Mouse (Mus musculus) MEL (cell line): ENCODE results near the gene Sh2b3. TPM values are rescaled to one million over a fixed set of nuclear protein-coding genes. Genes with fewer than 3 reads are reported as not detected.

ENCODE experiments used
- DNase-seq: peaks from one replicate; pipeline ENCODE4 v3.0.0; 2011; ENCODE audit warnings: low read depth, low spot score
- H3K27ac ChIP-seq: 2 replicates; pipeline ENCODE4 v1.5.1; 2012; ENCODE audit warnings: low read depth, mild to moderate bottlenecking, control low read depth, low read length, moderate library complexity; ENCODE audit not compliant: control insufficient read depth
- H3K27me3 ChIP-seq, 2 experiments: fragments of 150-350 bp in 1 of 2; sonication (generic) in 1 of 2; 2 replicates each; pipeline ENCODE4 v1.6.1; 2012; ENCODE audit warnings: low read length in 2 of 2, mild to moderate bottlenecking in 2 of 2, improper control_type of control experiment in 1 of 2, moderate library complexity in 1 of 2; ENCODE audit not compliant: insufficient read depth in 2 of 2, control insufficient read depth in 1 of 2
- H3K36me3 ChIP-seq, 2 experiments: 2 replicates each; pipeline ENCODE4 v1.6.1; 2012 to 2014; ENCODE audit warnings: low read length in 2 of 2, improper control_type of control experiment in 1 of 2, inconsistent platforms in 1 of 2, mild to moderate bottlenecking in 1 of 2; ENCODE audit not compliant: insufficient read depth in 2 of 2, control insufficient read depth in 1 of 2
- H3K4me1 ChIP-seq, 2 experiments: fragments of 150-350 bp in 1 of 2; sonication (generic) in 1 of 2; 2 replicates each; pipeline ENCODE4 v1.6.1; 2012; ENCODE audit warnings: low read length in 2 of 2, improper control_type of control experiment in 1 of 2, mild to moderate bottlenecking in 1 of 2; ENCODE audit not compliant: insufficient read depth in 2 of 2, control insufficient read depth in 1 of 2
- H3K4me3 ChIP-seq, 2 experiments: fragments of 150-350 bp in 1 of 2; sonication (generic) in 1 of 2; 2 replicates each; pipeline ENCODE4 v1.5.1; 2012; ENCODE audit warnings: low read depth in 2 of 2, low read length in 2 of 2, mild to moderate bottlenecking in 2 of 2, moderate library complexity in 2 of 2, control low read depth in 1 of 2, improper control_type of control experiment in 1 of 2; ENCODE audit not compliant: control insufficient read depth in 1 of 2, insufficient read depth in 1 of 2
- H3K79me2 ChIP-seq: 2 replicates; pipeline ENCODE4 v1.6.1; 2012; ENCODE audit warnings: mild to moderate bottlenecking, low read length, moderate library complexity; ENCODE audit not compliant: control insufficient read depth, poor library complexity, insufficient read depth
- H3K9ac ChIP-seq: 2 replicates; pipeline ENCODE4 v1.6.1; 2012; ENCODE audit warnings: low read depth, mild to moderate bottlenecking, control low read depth, low read length, moderate library complexity; ENCODE audit not compliant: control insufficient read depth, poor library complexity, severe bottlenecking
- H3K9me3 ChIP-seq: fragments of 150-350 bp; sonication (generic); replicated peaks from 2 replicates; pipeline ENCODE4 v1.6.1; 2012; ENCODE audit warnings: mild to moderate bottlenecking, low read length, improper control_type of control experiment, moderate library complexity; ENCODE audit not compliant: insufficient read depth
- E2F4 ChIP-seq: IDR thresholded peaks from 2 replicates; pipeline ENCODE4 v1.6.1; 2011; ENCODE audit warnings: low read depth, low read length, improper control_type of control experiment, borderline replicate concordance
- ELF1 ChIP-seq: IDR thresholded peaks from 2 replicates; pipeline ENCODE4 v1.6.1; 2014; ENCODE audit warnings: low read depth, mild to moderate bottlenecking, inconsistent platforms, low read length, improper control_type of control experiment, moderate library complexity
- ETS1 ChIP-seq: IDR thresholded peaks from 2 replicates; pipeline ENCODE4 v1.6.1; 2012; ENCODE audit warnings: low read depth, mild to moderate bottlenecking, inconsistent platforms, low read length, improper control_type of control experiment, moderate library complexity
- JUND ChIP-seq: IDR thresholded peaks from 2 replicates; pipeline ENCODE4 v1.6.1; 2011; ENCODE audit warnings: low read depth, mild to moderate bottlenecking, improper control_type of control experiment, low read length
- KAT2A ChIP-seq: conservative IDR thresholded peaks from 2 replicates; pipeline ENCODE4 v1.6.1; 2012; ENCODE audit warnings: low read depth, low read length, improper control_type of control experiment, inconsistent platforms
- MAX ChIP-seq: IDR thresholded peaks from 2 replicates; pipeline ENCODE4 v1.6.1; 2011; ENCODE audit warnings: low read length, improper control_type of control experiment
- MEF2A ChIP-seq: IDR thresholded peaks from 2 replicates; pipeline ENCODE4 v1.6.1; 2014; ENCODE audit warnings: low read depth, mild to moderate bottlenecking, inconsistent platforms, low read length, improper control_type of control experiment; ENCODE audit not compliant: poor library complexity, insufficient replicate concordance, severe bottlenecking; ENCODE audit errors: extremely low read depth
- MXI1 ChIP-seq: IDR thresholded peaks from 2 replicates; pipeline ENCODE4 v1.6.1; 2011; ENCODE audit warnings: mild to moderate bottlenecking, low read depth, low read length, improper control_type of control experiment
- MYB ChIP-seq: IDR thresholded peaks from 2 replicates; pipeline ENCODE4 v1.6.1; 2011; ENCODE audit warnings: mild to moderate bottlenecking, low read depth, low read length, improper control_type of control experiment
- MYC ChIP-seq: IDR thresholded peaks from 2 replicates; pipeline ENCODE4 v1.6.1; 2011; ENCODE audit warnings: low read depth, mild to moderate bottlenecking, low read length, improper control_type of control experiment, moderate library complexity
- NELFE ChIP-seq: IDR thresholded peaks from 2 replicates; pipeline ENCODE4 v1.6.1; 2011; ENCODE audit warnings: low read depth, low read length, improper control_type of control experiment
- NRF1 ChIP-seq: IDR thresholded peaks from 2 replicates; pipeline ENCODE4 v1.6.1; 2014; ENCODE audit warnings: low read depth, mild to moderate bottlenecking, inconsistent platforms, low read length, improper control_type of control experiment, moderate library complexity; ENCODE audit not compliant: poor library complexity, insufficient read depth, severe bottlenecking
- POLR2AphosphoS2 ChIP-seq: IDR thresholded peaks from 2 replicates; pipeline ENCODE4 v1.6.1; 2011; ENCODE audit warnings: low read length, improper control_type of control experiment
- SMC3 ChIP-seq: IDR thresholded peaks from 2 replicates; pipeline ENCODE4 v1.6.1; 2011; ENCODE audit warnings: low read depth, low read length, improper control_type of control experiment
- TAL1 ChIP-seq: IDR thresholded peaks from 2 replicates; pipeline ENCODE4 v1.6.1; 2012; ENCODE audit warnings: mild to moderate bottlenecking, inconsistent platforms, low read length, moderate library complexity, mixed read lengths
- USF1 ChIP-seq: IDR thresholded peaks from 2 replicates; pipeline ENCODE4 v1.6.1; 2014; ENCODE audit warnings: low read depth, mild to moderate bottlenecking, inconsistent platforms, low read length, improper control_type of control experiment, moderate library complexity
- ZC3H11A ChIP-seq: IDR thresholded peaks from 2 replicates; pipeline ENCODE4 v1.6.1; 2012; ENCODE audit warnings: low read depth, mild to moderate bottlenecking, inconsistent platforms, low read length, improper control_type of control experiment
- ZKSCAN1 ChIP-seq: IDR thresholded peaks from 2 replicates; pipeline ENCODE4 v1.6.1; 2012; ENCODE audit warnings: low read depth, mild to moderate bottlenecking, inconsistent platforms, low read length, improper control_type of control experiment, moderate library complexity
- ZMIZ1 ChIP-seq: IDR thresholded peaks from 2 replicates; pipeline ENCODE4 v1.6.1; 2012; ENCODE audit warnings: low read depth, mild to moderate bottlenecking, inconsistent platforms, low read length, improper control_type of control experiment, moderate library complexity
- ZNF384 ChIP-seq: IDR thresholded peaks from 2 replicates; pipeline ENCODE4 v1.6.1; 2012; ENCODE audit warnings: low read depth, mild to moderate bottlenecking, inconsistent platforms, low read length, improper control_type of control experiment
- polyA plus RNA-seq, 2 experiments: library from polyadenylated mRNA; stranded (reverse) in 1 of 2; unstranded in 1 of 2; fragments of >175 nt in 1 of 2; fragments of >200 nt in 1 of 2; gene quantifications; 2 replicates each; pipeline versions ENCODE4 v1.2.1 to v1.2.4; 2012; ENCODE audit warnings: low replicate concordance in 2 of 2, low read depth in 1 of 2; ENCODE audit not compliant: insufficient read length in 2 of 2, insufficient read depth in 1 of 2, missing spikeins in 1 of 2
- total RNA-seq: library from RNA; depleted of rRNA; stranded (reverse); fragments of 300-350 nt; gene quantifications from 2 replicates; pipeline ENCODE4 v1.2.3, GENCODE M21; 2012

Sh2b3 gene
- total and polyA plus RNA-seq, 3 experiments = 14.0 to 43.2 TPM; not detected in 1

- H3K27ac ChIP-seq = no peak overlapping the region
- H3K27me3 ChIP-seq = no peaks in the 10 kb centered on the region
- H3K36me3 ChIP-seq = no peaks in the 10 kb centered on the region
Measured at GRCm38 (mm10) chr5:121870832-121871231, 33.4 kb upstream of the Sh2b3 start.

GRCm38 (mm10) chr5:121867963-121868362 lies 30.5 kb upstream of the Sh2b3 start:
- no peaks in the 10 kb centered on the region for H3K27me3 ChIP-seq
- no peak for TF ChIP-seq MYB
- no peak for TF ChIP-seq ETS1
- TF ChIP-seq ZNF384 = no peak
- no peak for TF ChIP-seq NELFE
- no peak for TF ChIP-seq ZKSCAN1
- TF ChIP-seq ELF1 = no peak
- TF ChIP-seq NRF1 = no peak
- no peak for TF ChIP-seq POLR2AphosphoS2
- no peak for TF ChIP-seq MEF2A
- no peak for TF ChIP-seq MAX
- no peak for TF ChIP-seq MYC
- TF ChIP-seq ZMIZ1 = no peak
- no peak for TF ChIP-seq USF1
- TF ChIP-seq SMC3 = no peak
- no peak for TF ChIP-seq ZC3H11A
- TF ChIP-seq MXI1 = no peak
- H3K79me2 ChIP-seq = no peaks in the 10 kb centered on the region
- H3K4me3 ChIP-seq = no peak overlapping the region
- no peak overlapping the region for H3K9ac ChIP-seq
- no peak for DNase-seq
- H3K4me1 ChIP-seq = no peaks in the 10 kb centered on the region
- no peak overlapping the region for H3K27ac ChIP-seq
- no peaks in the 10 kb centered on the region for H3K36me3 ChIP-seq
- no peaks in the 10 kb centered on the region for H3K9me3 ChIP-seq

More at GRCm38 (mm10) chr5:121870832-121871231, 33.4 kb upstream of the Sh2b3 start:
- DNase-seq = no peak
- H3K4me3 ChIP-seq = no peak overlapping the region
- TF ChIP-seq USF1 (no peak), NELFE (no peak), KAT2A (no peak), MAX (no peak), JUND (no peak), MYC (no peak), TAL1 (no peak), ZC3H11A (no peak), E2F4 (no peak)
- no peaks in the 10 kb centered on the region for H3K79me2 ChIP-seq
- H3K4me1 ChIP-seq = no peaks in the 10 kb centered on the region
- no peaks in the 10 kb centered on the region for H3K9me3 ChIP-seq
- H3K9ac ChIP-seq = no peak overlapping the region
